Mouse (Mus musculus): ENCODE measurements around the gene Gatad2a. TPM values are rescaled to one million over a fixed set of nuclear protein-coding genes. Genes with fewer than 3 reads are reported as not detected.

Gene Gatad2a
- polyA plus RNA-seq, 1 experiment, result 21.1 TPM

GRCm38 (mm10) chr8:69904096-69904495, 92.1 kb downstream of the Gatad2a start:
- TF ChIP-seq POLR2A (IDR thresholded peaks at IDR 0.05; ENCODE audit: extremely low read depth, insufficient read depth, low read length) (no peak), CTCF (IDR thresholded peaks at IDR 0.05; ENCODE audit: extremely low read depth, insufficient read depth, low read length) (no peak)
- peaks cover 8% of the 10 kb centered on the region for H3K4me1 ChIP-seq (ENCODE audit: control insufficient read depth, insufficient read depth, low read length)
- no peak overlapping the region for H3K27ac ChIP-seq (ENCODE audit: insufficient read depth, low read length)
- H3K4me3 ChIP-seq (ENCODE audit: insufficient read depth, low read length), result no peak overlapping the region

GRCm38 (mm10) chr8:69903063-69903542, 93.1 kb downstream of the Gatad2a start:
- H3K4me1 ChIP-seq (ENCODE audit: control insufficient read depth, insufficient read depth, low read length), result peaks cover 8% of the 10 kb centered on the region
- H3K4me3 ChIP-seq (ENCODE audit: insufficient read depth, low read length), result peak overlapping the region; percentile 45
- peak overlapping the region; percentile 70 for H3K27ac ChIP-seq (ENCODE audit: insufficient read depth, low read length)
- TF ChIP-seq POLR2A (IDR thresholded peaks at IDR 0.05; ENCODE audit: extremely low read depth, insufficient read depth, low read length) (peak; percentile 65; the same call in 1 of the 2 replicates), CTCF (IDR thresholded peaks at IDR 0.05; ENCODE audit: extremely low read depth, insufficient read depth, low read length) (no peak)

DNA sequence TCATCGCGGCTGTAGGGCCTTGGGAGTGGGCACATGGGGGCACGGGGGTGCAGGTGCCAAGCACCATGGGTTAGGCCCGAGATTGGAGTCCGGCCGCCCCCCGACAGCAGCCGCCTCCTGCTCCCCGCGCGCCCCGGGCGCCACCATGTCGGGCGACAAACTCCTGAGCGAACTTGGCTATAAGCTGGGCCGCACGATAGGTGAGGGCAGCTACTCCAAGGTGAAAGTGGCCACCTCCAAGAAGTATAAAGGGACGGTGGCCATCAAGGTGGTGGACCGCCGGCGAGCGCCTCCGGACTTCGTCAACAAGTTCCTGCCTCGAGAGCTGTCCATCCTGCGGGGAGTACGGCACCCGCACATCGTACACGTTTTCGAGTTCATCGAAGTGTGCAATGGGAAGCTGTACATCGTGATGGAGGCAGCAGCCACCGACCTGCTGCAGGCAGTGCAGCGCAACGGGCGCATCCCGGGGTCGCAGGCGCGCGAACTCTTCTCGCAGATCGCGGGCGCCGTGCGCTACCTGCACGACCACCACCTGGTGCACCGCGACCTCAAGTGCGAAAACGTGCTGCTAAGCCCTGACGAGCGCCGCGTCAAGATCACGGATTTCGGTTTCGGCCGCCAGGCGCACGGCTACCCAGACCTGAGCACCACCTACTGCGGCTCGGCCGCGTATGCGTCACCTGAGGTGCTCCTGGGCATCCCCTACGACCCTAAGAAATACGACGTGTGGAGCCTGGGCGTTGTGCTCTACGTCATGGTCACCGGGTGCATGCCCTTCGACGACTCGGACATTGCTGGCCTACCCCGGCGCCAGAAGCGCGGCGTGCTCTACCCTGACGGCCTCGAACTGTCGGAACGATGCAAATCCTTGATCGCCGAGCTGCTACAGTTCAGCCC, 93.8 kb downstream of the Gatad2a start, which contains the start of the genes Tssk6, Ndufa13 and Yjefn3:
TSS of gene Tssk6 (plus strand) at position 22 of the 900 bp plus-strand sequence.
TSS of gene Ndufa13 (minus strand) at position 396 of the 900 bp plus-strand sequence.
TSS of gene Yjefn3 (minus strand) at position 550 of the 900 bp plus-strand sequence.
- H3K4me3 ChIP-seq (ENCODE audit: insufficient read depth, low read length), result peak within 1 kb of the TSS; percentile 73
- no peak for TF ChIP-seq CTCF (IDR thresholded peaks at IDR 0.05; ENCODE audit: extremely low read depth, insufficient read depth, low read length)
- H3K27ac ChIP-seq (ENCODE audit: insufficient read depth, low read length), result peak within 1 kb of the TSS; percentile 70
- H3K4me1 ChIP-seq (ENCODE audit: control insufficient read depth, insufficient read depth, low read length), result peaks cover 10% of the 10 kb centered on the region

- Histone ChIP-seq H3K27ac (ENCODE audit: insufficient read depth, low read length) (peak overlapping the region; percentile 66), H3K4me1 (ENCODE audit: control insufficient read depth, insufficient read depth, low read length) (peaks cover 10% of the 10 kb centered on the region), H3K4me3 (ENCODE audit: insufficient read depth, low read length) (peak overlapping the region; percentile 73)
- TF ChIP-seq POLR2A (IDR thresholded peaks at IDR 0.05; ENCODE audit: extremely low read depth, insufficient read depth, low read length) (peak; percentile 81), CTCF (IDR thresholded peaks at IDR 0.05; ENCODE audit: extremely low read depth, insufficient read depth, low read length) (peak; percentile 33; the same call in 1 of the 2 replicates)
These were observed 94.6 kb downstream of the Gatad2a start for GRCm38 (mm10) chr8:69901484-69902162.

GRCm38 (mm10) chr8:69900895-69901451, 95.2 kb downstream of the Gatad2a start:
- H3K4me3 ChIP-seq (ENCODE audit: insufficient read depth, low read length), result peak overlapping the region; percentile 73
- TF ChIP-seq POLR2A (IDR thresholded peaks at IDR 0.05; ENCODE audit: extremely low read depth, insufficient read depth, low read length) (no peak), CTCF (IDR thresholded peaks at IDR 0.05; ENCODE audit: extremely low read depth, insufficient read depth, low read length) (no peak)
- peaks cover 12% of the 10 kb centered on the region for H3K4me1 ChIP-seq (ENCODE audit: control insufficient read depth, insufficient read depth, low read length)
- H3K27ac ChIP-seq (ENCODE audit: insufficient read depth, low read length), result peak overlapping the region; percentile 66

- H3K4me1 ChIP-seq (ENCODE audit: control insufficient read depth, insufficient read depth, low read length), result peaks cover 12% of the 10 kb centered on the region
- H3K27ac ChIP-seq (ENCODE audit: insufficient read depth, low read length), result no peak overlapping the region
- no peak overlapping the region; the same call in 1 of the 2 replicates for H3K4me3 ChIP-seq (ENCODE audit: insufficient read depth, low read length)
- TF ChIP-seq POLR2A (IDR thresholded peaks at IDR 0.05; ENCODE audit: extremely low read depth, insufficient read depth, low read length), result no peak
- no peak for TF ChIP-seq CTCF (IDR thresholded peaks at IDR 0.05; ENCODE audit: extremely low read depth, insufficient read depth, low read length)
These were observed 96.3 kb downstream of the Gatad2a start for GRCm38 (mm10) chr8:69899876-69900275.

DNA sequence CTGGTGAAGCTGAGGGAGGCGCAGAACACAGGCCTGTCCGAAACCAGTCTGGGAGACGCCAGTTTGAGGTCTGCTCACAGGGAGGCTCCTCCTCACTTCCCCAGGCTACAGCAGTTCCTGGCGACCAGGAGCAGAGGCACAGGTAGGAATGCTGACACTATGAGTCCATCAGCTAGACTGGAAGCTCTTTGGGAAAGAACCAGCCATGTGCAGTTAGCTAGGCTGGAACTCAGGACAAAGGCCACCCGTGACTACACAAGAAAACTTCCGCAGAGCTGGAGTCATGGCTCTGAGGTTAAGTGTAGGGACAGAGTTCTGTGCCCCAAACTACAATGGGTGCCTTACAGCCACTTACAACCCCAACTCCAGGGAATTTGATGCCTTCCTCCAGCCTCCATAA, 98.3 kb downstream of the Gatad2a start:
- peaks cover 12% of the 10 kb centered on the region for H3K4me1 ChIP-seq (ENCODE audit: control insufficient read depth, insufficient read depth, low read length)

GRCm38 (mm10) chr8:69895772-69896451, 100.3 kb downstream of the Gatad2a start:
- Histone ChIP-seq H3K4me1 (ENCODE audit: control insufficient read depth, insufficient read depth, low read length) (peaks cover 9% of the 10 kb centered on the region), H3K27ac (ENCODE audit: insufficient read depth, low read length) (no peak overlapping the region), H3K4me3 (ENCODE audit: insufficient read depth, low read length) (no peak overlapping the region)
- TF ChIP-seq CTCF (IDR thresholded peaks at IDR 0.05; ENCODE audit: extremely low read depth, insufficient read depth, low read length) (no peak), POLR2A (IDR thresholded peaks at IDR 0.05; ENCODE audit: extremely low read depth, insufficient read depth, low read length) (no peak)

More for the DNA sequence above, 98.3 kb downstream of the Gatad2a start:
- no peak for TF ChIP-seq POLR2A (IDR thresholded peaks at IDR 0.05; ENCODE audit: extremely low read depth, insufficient read depth, low read length)
- TF ChIP-seq CTCF (IDR thresholded peaks at IDR 0.05; ENCODE audit: extremely low read depth, insufficient read depth, low read length), result no peak
- no peak overlapping the region for H3K4me3 ChIP-seq (ENCODE audit: insufficient read depth, low read length)
- no peak overlapping the region for H3K27ac ChIP-seq (ENCODE audit: insufficient read depth, low read length)

Data from cortical plate, adult 2 months (tissue).